Mouse (Mus musculus) kidney, embryonic 16.5 days (tissue): ENCODE measurements around the gene Asb15. TPM values are rescaled to one million over a fixed set of nuclear protein-coding genes. Genes with fewer than 3 reads are reported as not detected.

Source experiments
- ATAC-seq: fragments of 200-750 bp; cut with Nextera tagmentation; 2 replicates; pipeline ENCODE4 v1.8.0; 2017; ENCODE audit warnings: moderate TSS enrichment; ENCODE audit not compliant: low FRiP score, low TSS enrichment
- H3K27ac ChIP-seq: fragments of 300-500 bp; sonication (generic); 2 replicates; pipeline ENCODE4 v1.5.1; 2014; ENCODE audit warnings: low read length
- H3K27me3 ChIP-seq: fragments of 300-500 bp; sonication (generic); 2 replicates; pipeline ENCODE4 v1.6.1; 2014; ENCODE audit warnings: low read length, control low read depth, mixed read lengths; ENCODE audit not compliant: insufficient read depth
- H3K36me3 ChIP-seq: fragments of 300-500 bp; sonication (generic); 2 replicates; pipeline ENCODE4 v1.6.1; 2014; ENCODE audit warnings: low read length, control low read depth, mixed read lengths; ENCODE audit not compliant: insufficient read depth
- H3K4me1 ChIP-seq: fragments of 300-500 bp; sonication (generic); 2 replicates; pipeline ENCODE4 v1.6.1; 2014; ENCODE audit warnings: low read length, control low read depth, mixed read lengths; ENCODE audit not compliant: insufficient read depth
- H3K4me2 ChIP-seq: fragments of 300-500 bp; sonication (generic); replicated peaks from 2 replicates; pipeline ENCODE4 v1.6.1; 2014; ENCODE audit warnings: low read depth, low read length
- H3K4me3 ChIP-seq: fragments of 300-500 bp; sonication (generic); 2 replicates; pipeline ENCODE4 v1.5.1; 2014; ENCODE audit warnings: mild to moderate bottlenecking, low read length
- H3K9ac ChIP-seq: fragments of 300-500 bp; sonication (generic); replicated peaks from 2 replicates; pipeline ENCODE4 v1.6.1; 2014; ENCODE audit warnings: low read length
- H3K9me3 ChIP-seq: fragments of 300-500 bp; sonication (generic); 2 replicates; pipeline ENCODE4 v1.6.1; 2016; ENCODE audit warnings: low read length, control low read depth
- WGBS: fragments of 180-500 bp; shearing (Covaris S2); extraction: QIAGEN DNeasy Blood & Tissue Kit; methylation state at CpG from one replicate; pipeline ENCODE4 v1.1.7; 2014; 5-methylcytosine and 5-hydroxymethylcytosine counted together
- polyA plus RNA-seq: library from polyadenylated mRNA; unstranded; fragments of >200 nt; fragmentation: Nextera tagmentation; extraction: Ambion mirVana; gene quantifications from 2 replicates; pipeline ENCODE4 v1.2.1, GENCODE M21; 2015

Gene Asb15
- polyA plus RNA-seq, 1 experiment from 2014 or later, result 0.52 TPM

- no peaks in the 10 kb centered on the region; the same call in 1 of the 2 replicates for H3K9me3 ChIP-seq
- no peak overlapping the region for H3K4me3 ChIP-seq
- H3K9ac ChIP-seq, result no peak overlapping the region
- WGBS, result 49% methylated on average over 4 of the region's 4 CpGs
- no peak overlapping the region for H3K27ac ChIP-seq
- H3K4me2 ChIP-seq, result no peak overlapping the region
- no peaks in the 10 kb centered on the region for H3K36me3 ChIP-seq
- ATAC-seq, result no peak
- H3K27me3 ChIP-seq, result no peaks in the 10 kb centered on the region
- H3K4me1 ChIP-seq, result peaks cover 8% of the 10 kb centered on the region; the same call in 1 of the 2 replicates
Measured at GRCm38 (mm10) chr6:24600726-24601125, 72.8 kb downstream of the Asb15 start.

DNA sequence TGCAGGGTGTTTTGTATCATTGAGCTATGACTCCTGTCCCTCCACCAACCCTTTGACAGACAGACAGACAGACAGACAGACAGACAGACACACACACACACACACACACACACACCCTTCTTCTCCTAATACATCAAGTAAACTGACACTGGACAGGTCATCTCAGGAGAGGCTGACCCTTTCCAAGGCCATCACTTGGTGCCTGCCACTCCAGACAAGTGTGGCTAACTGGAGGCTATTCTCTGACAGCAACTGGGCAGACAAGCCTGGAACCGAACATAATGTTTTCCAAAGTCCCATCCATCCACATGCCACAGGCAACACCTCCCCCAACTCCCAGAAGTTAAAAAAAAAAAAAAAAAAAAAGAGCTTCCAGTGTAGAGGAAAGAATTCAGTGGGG, 73.7 kb downstream of the Asb15 start:
- no peak for ATAC-seq
- peaks cover 8% of the 10 kb centered on the region; the same call in 1 of the 2 replicates for H3K4me1 ChIP-seq
- no peaks in the 10 kb centered on the region; the same call in 1 of the 2 replicates for H3K9me3 ChIP-seq
- H3K4me3 ChIP-seq, result no peak overlapping the region
- H3K27ac ChIP-seq, result no peak overlapping the region
- H3K27me3 ChIP-seq, result no peaks in the 10 kb centered on the region
- H3K9ac ChIP-seq, result no peak overlapping the region
- 15% methylated on average over 1 of the region's 1 CpGs for WGBS
- no peaks in the 10 kb centered on the region for H3K36me3 ChIP-seq
- no peak overlapping the region for H3K4me2 ChIP-seq

- no peak for ATAC-seq
- H3K36me3 ChIP-seq, result no peaks in the 10 kb centered on the region
- H3K9ac ChIP-seq, result no peak overlapping the region
- no peak overlapping the region for H3K4me3 ChIP-seq
- H3K9me3 ChIP-seq, result no peaks in the 10 kb centered on the region; the same call in 1 of the 2 replicates
- H3K4me2 ChIP-seq, result no peak overlapping the region
- WGBS, result 71% methylated on average over 3 of the region's 3 CpGs
- H3K27me3 ChIP-seq, result no peaks in the 10 kb centered on the region
- peaks cover 8% of the 10 kb centered on the region; the same call in 1 of the 2 replicates for H3K4me1 ChIP-seq
- no peak overlapping the region for H3K27ac ChIP-seq
Measured at GRCm38 (mm10) chr6:24602351-24602750, 74.4 kb downstream of the Asb15 start.

GRCm38 (mm10) chr6:24602993-24603392, 75.0 kb downstream of the Asb15 start:
- Histone ChIP-seq H3K4me1 (peaks cover 8% of the 10 kb centered on the region; the same call in 1 of the 2 replicates), H3K27ac (no peak overlapping the region), H3K4me2 (no peak overlapping the region), H3K9ac (no peak overlapping the region), H3K4me3 (no peak overlapping the region), H3K9me3 (no peaks in the 10 kb centered on the region; the same call in 1 of the 2 replicates), H3K27me3 (no peaks in the 10 kb centered on the region), H3K36me3 (no peaks in the 10 kb centered on the region)
- 83% methylated on average over 5 of the region's 5 CpGs for WGBS
- no peak for ATAC-seq

GRCm38 (mm10) chr6:24604289-24604688, 76.3 kb downstream of the Asb15 start:
- H3K36me3 ChIP-seq, result no peaks in the 10 kb centered on the region
- no peaks in the 10 kb centered on the region; the same call in 1 of the 2 replicates for H3K9me3 ChIP-seq
- no peak overlapping the region for H3K4me2 ChIP-seq
- H3K27ac ChIP-seq, result no peak overlapping the region
- H3K4me1 ChIP-seq, result peaks cover 8% of the 10 kb centered on the region; the same call in 1 of the 2 replicates
- H3K9ac ChIP-seq, result no peak overlapping the region
- H3K4me3 ChIP-seq, result no peak overlapping the region
- no peak for ATAC-seq
- WGBS, result 92% methylated on average over 7 of the region's 7 CpGs
- no peaks in the 10 kb centered on the region for H3K27me3 ChIP-seq

DNA sequence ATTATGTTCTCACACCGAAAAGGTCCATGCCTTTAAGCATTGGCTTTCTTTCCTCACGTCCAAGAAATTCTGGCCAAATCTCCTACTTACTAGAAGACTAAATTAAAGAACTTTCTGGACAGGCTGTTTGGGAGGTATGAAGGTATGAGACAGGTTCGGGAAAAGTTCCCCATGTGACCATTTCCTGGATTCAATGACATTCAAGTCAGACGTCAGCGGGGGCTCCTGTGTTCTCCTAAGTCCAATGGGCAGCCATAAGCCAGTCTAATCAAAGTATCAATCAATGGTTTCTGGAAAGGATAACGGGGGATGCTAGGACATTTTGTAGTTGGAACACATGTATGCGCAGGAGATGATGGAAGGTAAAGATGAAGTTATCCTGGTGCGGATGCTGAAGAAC, 77.7 kb downstream of the Asb15 start:
- Histone ChIP-seq H3K4me2 (no peak overlapping the region), H3K9ac (no peak overlapping the region), H3K9me3 (no peaks in the 10 kb centered on the region; the same call in 1 of the 2 replicates), H3K27ac (no peak overlapping the region), H3K4me1 (peaks cover 7% of the 10 kb centered on the region; the same call in 1 of the 2 replicates), H3K36me3 (no peaks in the 10 kb centered on the region), H3K4me3 (no peak overlapping the region), H3K27me3 (no peaks in the 10 kb centered on the region)
- no peak for ATAC-seq
- 93% methylated on average over 8 of the region's 8 CpGs for WGBS

GRCm38 (mm10) chr6:24606512-24606911, 78.6 kb downstream of the Asb15 start:
- Histone ChIP-seq H3K9ac (no peak overlapping the region), H3K27me3 (no peaks in the 10 kb centered on the region), H3K9me3 (no peaks in the 10 kb centered on the region; the same call in 1 of the 2 replicates), H3K4me2 (no peak overlapping the region), H3K4me1 (peaks cover 2% of the 10 kb centered on the region; the same call in 1 of the 2 replicates), H3K36me3 (no peaks in the 10 kb centered on the region), H3K4me3 (no peak overlapping the region), H3K27ac (no peak overlapping the region)
- 85% methylated on average over 10 of the region's 10 CpGs for WGBS
- no peak for ATAC-seq

GRCm38 (mm10) chr6:24607531-24607930, 79.6 kb downstream of the Asb15 start:
- H3K4me1 ChIP-seq, result no peaks in the 10 kb centered on the region; the same call in 1 of the 2 replicates
- no peaks in the 10 kb centered on the region; the same call in 1 of the 2 replicates for H3K9me3 ChIP-seq
- ATAC-seq, result peak; percentile 78; the same call in 1 of the 2 replicates
- H3K9ac ChIP-seq, result no peak overlapping the region
- no peaks in the 10 kb centered on the region for H3K36me3 ChIP-seq
- no peaks in the 10 kb centered on the region for H3K27me3 ChIP-seq
- WGBS, result 60% methylated on average over 15 of the region's 15 CpGs
- H3K4me2 ChIP-seq, result no peak overlapping the region
- no peak overlapping the region for H3K27ac ChIP-seq
- no peak overlapping the region for H3K4me3 ChIP-seq

- Histone ChIP-seq H3K4me2 (no peak overlapping the region), H3K27me3 (no peaks in the 10 kb centered on the region), H3K27ac (no peak overlapping the region), H3K4me3 (no peak overlapping the region), H3K9me3 (no peaks in the 10 kb centered on the region; the same call in 1 of the 2 replicates), H3K36me3 (peaks cover under 1% of the 10 kb centered on the region), H3K9ac (no peak overlapping the region), H3K4me1 (no peaks in the 10 kb centered on the region; the same call in 1 of the 2 replicates)
- ATAC-seq, result peak; percentile 69
- 65% methylated on average over 4 of the region's 4 CpGs for WGBS
Measured at GRCm38 (mm10) chr6:24608129-24608528, 80.2 kb downstream of the Asb15 start.

DNA sequence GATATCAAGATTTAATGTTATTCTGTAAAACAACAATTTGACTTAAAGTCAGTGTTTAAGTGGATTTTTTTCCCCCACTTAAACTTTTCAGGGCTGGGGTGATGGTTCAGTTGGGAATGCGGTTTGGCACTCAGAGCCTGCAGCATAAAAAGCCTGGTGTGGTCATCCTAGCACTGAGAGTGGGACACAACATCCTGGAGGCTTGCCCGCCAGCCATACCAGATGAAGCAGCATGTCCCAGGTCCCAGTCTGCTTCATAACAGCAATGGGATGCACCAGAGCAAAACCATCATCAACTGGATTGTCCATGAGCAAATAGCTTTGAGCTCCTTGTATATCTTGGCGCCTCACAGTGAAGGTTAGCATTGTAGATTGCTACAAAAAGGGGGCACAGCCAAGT, 80.7 kb downstream of the Asb15 start:
- no peak for ATAC-seq
- WGBS, result 93% methylated on average over 3 of the region's 3 CpGs
- no peaks in the 10 kb centered on the region; the same call in 1 of the 2 replicates for H3K4me1 ChIP-seq
- no peak overlapping the region for H3K9ac ChIP-seq
- no peak overlapping the region for H3K27ac ChIP-seq
- H3K36me3 ChIP-seq, result peaks cover 3% of the 10 kb centered on the region
- no peaks in the 10 kb centered on the region for H3K27me3 ChIP-seq
- H3K4me3 ChIP-seq, result no peak overlapping the region
- H3K9me3 ChIP-seq, result no peaks in the 10 kb centered on the region; the same call in 1 of the 2 replicates
- no peak overlapping the region for H3K4me2 ChIP-seq
